Mouse (Mus musculus) spleen, adult 2 months (tissue): ENCODE measurements around the gene Ints7.

Experiments used
- CTCF ChIP-seq: fragments of 200-500 bp; IDR thresholded peaks from 2 replicates; pipeline ENCODE4 v1.5.1; 2011; ENCODE audit warnings: mild to moderate bottlenecking, inconsistent platforms; ENCODE audit not compliant: insufficient read depth, insufficient read length, insufficient replicate concordance; ENCODE audit errors: extremely low read depth
- POLR2A ChIP-seq: fragments of 200-500 bp; IDR thresholded peaks from 2 replicates; pipeline ENCODE4 v1.6.1; 2011; ENCODE audit warnings: low read depth, low read length, inconsistent platforms

DNA sequence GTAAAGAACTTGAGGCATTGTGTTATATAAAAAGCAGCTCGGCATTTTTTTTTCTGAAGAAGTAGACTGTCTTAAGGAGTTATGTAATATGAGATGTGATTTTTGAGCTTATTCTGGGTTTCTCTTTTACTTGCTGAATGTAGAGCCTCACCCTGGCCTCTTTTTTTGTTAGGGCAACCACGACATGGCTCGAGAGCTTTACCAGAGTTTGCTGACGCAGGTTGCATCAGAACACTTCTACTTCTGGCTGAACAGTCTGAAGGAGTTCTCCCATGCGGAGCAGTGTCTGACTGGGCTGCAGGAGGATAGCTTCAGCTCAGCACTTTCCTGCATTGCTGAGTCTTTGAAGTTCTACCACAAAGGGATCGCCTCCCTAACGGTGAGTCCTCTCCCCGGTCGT, 36.2 kb downstream of the Ints7 start:
- TF ChIP-seq CTCF (no peak), POLR2A (no peak)
